Mouse (Mus musculus): ENCODE measurements around the gene Parva.

DNA sequence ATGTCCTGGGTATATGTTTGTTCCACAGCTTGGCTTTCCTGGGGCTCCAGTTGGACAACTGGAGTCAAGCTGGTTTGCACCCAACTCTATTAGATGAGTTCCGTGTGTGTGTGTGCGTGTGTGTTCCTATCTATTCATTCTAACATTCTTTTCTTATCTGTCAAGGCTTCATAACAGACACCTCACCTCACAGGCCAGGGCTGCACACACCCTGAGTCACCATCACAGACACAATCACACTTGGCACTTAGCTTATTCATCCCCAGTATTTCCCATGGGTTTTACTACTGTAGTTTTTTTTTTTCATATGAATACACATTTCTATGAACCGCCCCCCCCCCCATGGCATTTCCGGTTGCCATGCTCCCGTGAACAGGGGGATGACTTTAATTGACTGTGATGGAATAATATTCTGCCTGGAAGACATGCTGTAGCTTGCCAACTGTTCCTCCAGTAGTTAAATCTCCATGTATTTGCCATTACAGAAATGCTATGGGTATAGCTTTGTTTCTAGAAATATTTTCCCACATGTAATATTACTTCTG is 28.3 kb downstream of the Parva start:
- no peak for TF ChIP-seq POLR2A (IDR thresholded peaks at IDR 0.05; ENCODE audit: borderline replicate concordance, extremely low read depth, low read depth, low read length)
- no peak for TF ChIP-seq CTCF (IDR thresholded peaks at IDR 0.05; ENCODE audit: insufficient read depth, low read length)

All from lung, adult 2 months (tissue).